Mouse (Mus musculus) limb, embryonic 14.5 days (tissue): ENCODE measurements around the gene Cmya5. TPM values are rescaled to one million over a fixed set of nuclear protein-coding genes. Genes with fewer than 3 reads are reported as not detected.

Experiments
- ATAC-seq: fragments of 200-750 bp; cut with Nextera tagmentation; 2 replicates; pipeline ENCODE4 v1.8.0; 2017; ENCODE audit warnings: low read depth, moderate number of reproducible peaks, moderate TSS enrichment; ENCODE audit not compliant: low FRiP score
- DNase-seq: peaks from one replicate; pipeline ENCODE4 v3.0.0-alpha.2; 2015; ENCODE audit warnings: low spot score
- H3K27ac ChIP-seq: fragments of 300-500 bp; sonication (generic); replicated peaks from 2 replicates; pipeline ENCODE4 v1.5.1; 2014; ENCODE audit warnings: low read depth, mild to moderate bottlenecking, low read length, moderate library complexity, mixed read lengths
- H3K27me3 ChIP-seq: fragments of 300-500 bp; sonication (generic); 2 replicates; pipeline ENCODE4 v1.6.1; 2014; ENCODE audit warnings: low read length, mixed read lengths; ENCODE audit not compliant: control insufficient read depth, insufficient read depth
- H3K36me3 ChIP-seq: fragments of 300-500 bp; sonication (generic); 2 replicates; pipeline ENCODE4 v1.6.1; 2014; ENCODE audit warnings: mild to moderate bottlenecking, low read length, moderate library complexity, mixed read lengths; ENCODE audit not compliant: control insufficient read depth, insufficient read depth
- H3K4me1 ChIP-seq: fragments of 300-500 bp; sonication (generic); 2 replicates; pipeline ENCODE4 v1.6.1; 2014; ENCODE audit warnings: antibody characterized with exemption, low read length, mixed read lengths; ENCODE audit not compliant: control insufficient read depth, insufficient read depth
- H3K4me2 ChIP-seq: fragments of 300-500 bp; sonication (generic); replicated peaks from 2 replicates; pipeline ENCODE4 v1.6.1; 2014; ENCODE audit warnings: low read depth, mild to moderate bottlenecking, low read length, moderate library complexity; ENCODE audit not compliant: severe bottlenecking
- H3K4me3 ChIP-seq: fragments of 300-500 bp; sonication (generic); replicated peaks from 2 replicates; pipeline ENCODE4 v1.5.1; 2014; ENCODE audit warnings: low read length
- H3K9ac ChIP-seq: fragments of 300-500 bp; sonication (generic); 2 replicates; pipeline ENCODE4 v1.6.1; 2014; ENCODE audit warnings: mild to moderate bottlenecking, low read depth, low read length, moderate library complexity; ENCODE audit not compliant: severe bottlenecking
- H3K9me3 ChIP-seq: fragments of 300-500 bp; sonication (generic); 2 replicates; pipeline ENCODE4 v1.6.1; 2016; ENCODE audit warnings: low read length; ENCODE audit not compliant: control insufficient read depth
- POLR2A ChIP-seq: fragments of 200-500 bp; IDR thresholded peaks from 2 replicates; pipeline ENCODE4 v1.8.0; 2012; ENCODE audit warnings: inconsistent platforms, mild to moderate bottlenecking, moderate library complexity, borderline replicate concordance; ENCODE audit not compliant: insufficient read depth, insufficient read length; ENCODE audit errors: extremely low read depth
- WGBS: fragments of 180-500 bp; shearing (Covaris S2); extraction: QIAGEN DNeasy Blood & Tissue Kit; methylation state at CpG from one replicate; pipeline ENCODE4 v1.1.7; 2014; 5-methylcytosine and 5-hydroxymethylcytosine counted together
- polyA plus RNA-seq, 2 experiments: library from polyadenylated mRNA; depleted of rRNA in 1 of 2; stranded (reverse) in 1 of 2; unstranded in 1 of 2; fragments of >200 nt; fragmentation: Nextera tagmentation in 1 of 2; extraction: Ambion mirVana in 1 of 2; gene quantifications; 2 replicates each; pipeline versions ENCODE4 v1.2.1 to v1.2.3; 2012 to 2014

The Cmya5 gene
- polyA plus RNA-seq, 2 experiments = 0.73 to 0.78 TPM

GRCm38 (mm10) chr13:93022158-93022557, 122.4 kb downstream of the Cmya5 start:
- WGBS = 4% methylated on average over 1 of the region's 1 CpGs
- no peaks in the 10 kb centered on the region for H3K27me3 ChIP-seq
- no peak for TF ChIP-seq POLR2A

GRCm38 (mm10) chr13:93012952-93013351, 131.6 kb downstream of the Cmya5 start:
- Histone ChIP-seq H3K27me3 (no peaks in the 10 kb centered on the region), H3K4me2 (no peak overlapping the region), H3K36me3 (no peaks in the 10 kb centered on the region), H3K27ac (no peak overlapping the region), H3K4me3 (no peak overlapping the region), H3K4me1 (no peaks in the 10 kb centered on the region), H3K9ac (no peak overlapping the region), H3K9me3 (no peaks in the 10 kb centered on the region)
- TF ChIP-seq POLR2A = no peak
- ATAC-seq (no peak), DNase-seq (no peak)
- WGBS = 58% methylated on average over 8 of the region's 8 CpGs

More at GRCm38 (mm10) chr13:93022158-93022557, 122.4 kb downstream of the Cmya5 start:
- Histone ChIP-seq H3K27ac (no peak overlapping the region), H3K9me3 (no peaks in the 10 kb centered on the region), H3K4me2 (no peak overlapping the region), H3K4me1 (no peaks in the 10 kb centered on the region), H3K9ac (no peak overlapping the region), H3K4me3 (no peak overlapping the region), H3K36me3 (no peaks in the 10 kb centered on the region)
- DNase-seq (no peak), ATAC-seq (no peak)

- WGBS = 90% methylated on average over 4 of the region's 4 CpGs
- no peaks in the 10 kb centered on the region for H3K36me3 ChIP-seq
Measured at GRCm38 (mm10) chr13:93011315-93011714, 133.2 kb downstream of the Cmya5 start.

GRCm38 (mm10) chr13:93010524-93010923, 134.0 kb downstream of the Cmya5 start:
- no peak for DNase-seq
- Histone ChIP-seq H3K4me3 (no peak overlapping the region), H3K4me2 (no peak overlapping the region), H3K36me3 (no peaks in the 10 kb centered on the region), H3K27ac (no peak overlapping the region), H3K27me3 (no peaks in the 10 kb centered on the region), H3K9ac (no peak overlapping the region), H3K4me1 (no peaks in the 10 kb centered on the region), H3K9me3 (no peaks in the 10 kb centered on the region)
- TF ChIP-seq POLR2A = no peak
- ATAC-seq = no peak
- 70% methylated on average over 7 of the region's 7 CpGs for WGBS

More at GRCm38 (mm10) chr13:93011315-93011714, 133.2 kb downstream of the Cmya5 start:
- H3K4me1 ChIP-seq = no peaks in the 10 kb centered on the region
- no peaks in the 10 kb centered on the region for H3K27me3 ChIP-seq
- H3K9ac ChIP-seq = no peak overlapping the region
- H3K9me3 ChIP-seq = no peaks in the 10 kb centered on the region
- no peak for DNase-seq
- no peak overlapping the region for H3K4me2 ChIP-seq
- no peak overlapping the region for H3K4me3 ChIP-seq
- ATAC-seq = no peak
- no peak for TF ChIP-seq POLR2A
- H3K27ac ChIP-seq = no peak overlapping the region

- Histone ChIP-seq H3K9ac (no peak overlapping the region), H3K4me2 (no peak overlapping the region), H3K27ac (no peak overlapping the region), H3K4me1 (no peaks in the 10 kb centered on the region), H3K9me3 (no peaks in the 10 kb centered on the region), H3K36me3 (no peaks in the 10 kb centered on the region), H3K4me3 (no peak overlapping the region), H3K27me3 (no peaks in the 10 kb centered on the region)
- TF ChIP-seq POLR2A = no peak
- DNase-seq (no peak), ATAC-seq (no peak)
- WGBS = 78% methylated on average over 4 of the region's 4 CpGs
Measured at GRCm38 (mm10) chr13:93007078-93007477, 137.4 kb downstream of the Cmya5 start.

- DNase-seq (no peak), ATAC-seq (no peak)
- Histone ChIP-seq H3K4me3 (no peak overlapping the region), H3K9me3 (no peaks in the 10 kb centered on the region), H3K27me3 (no peaks in the 10 kb centered on the region), H3K4me1 (no peaks in the 10 kb centered on the region), H3K27ac (no peak overlapping the region), H3K9ac (no peak overlapping the region), H3K4me2 (no peak overlapping the region), H3K36me3 (no peaks in the 10 kb centered on the region)
- WGBS = 86% methylated on average over 4 of the region's 4 CpGs
- TF ChIP-seq POLR2A = no peak
Measured at GRCm38 (mm10) chr13:93006347-93006746, 138.2 kb downstream of the Cmya5 start.
